Mouse (Mus musculus) midbrain, embryonic 12.5 days (tissue): ENCODE measurements around the gene Hoxb6. TPM values are rescaled to one million over a fixed set of nuclear protein-coding genes. Genes with fewer than 3 reads are reported as not detected.

Experiments
- ATAC-seq: fragments of 200-750 bp; cut with Nextera tagmentation; 2 replicates; pipeline ENCODE4 v1.8.0; 2017; ENCODE audit warnings: low read depth, moderate TSS enrichment, moderate library complexity; ENCODE audit not compliant: low FRiP score
- H3K27ac ChIP-seq: fragments of 300-500 bp; sonication (generic); replicated peaks from 2 replicates; pipeline ENCODE4 v1.5.1; 2016; ENCODE audit warnings: mild to moderate bottlenecking
- H3K27me3 ChIP-seq: fragments of 300-500 bp; sonication (generic); 2 replicates; pipeline ENCODE4 v1.6.1; 2016; ENCODE audit warnings: mild to moderate bottlenecking
- H3K36me3 ChIP-seq: fragments of 300-500 bp; sonication (generic); 2 replicates; pipeline ENCODE4 v1.6.1; 2016
- H3K4me1 ChIP-seq: fragments of 300-500 bp; sonication (generic); 2 replicates; pipeline ENCODE4 v1.6.1; 2016
- H3K4me2 ChIP-seq: fragments of 300-500 bp; sonication (generic); replicated peaks from 2 replicates; pipeline ENCODE4 v1.6.1; 2016; ENCODE audit warnings: mild to moderate bottlenecking, moderate library complexity
- H3K4me3 ChIP-seq: fragments of 300-500 bp; sonication (generic); 2 replicates; pipeline ENCODE4 v1.5.1; 2016; ENCODE audit warnings: mild to moderate bottlenecking
- H3K9ac ChIP-seq: fragments of 300-500 bp; sonication (generic); replicated peaks from 2 replicates; pipeline ENCODE4 v1.6.1; 2016; ENCODE audit warnings: mild to moderate bottlenecking, moderate library complexity
- H3K9me3 ChIP-seq: fragments of 300-500 bp; sonication (generic); 2 replicates; pipeline ENCODE4 v1.6.1; 2016; ENCODE audit warnings: mild to moderate bottlenecking
- WGBS: fragments of 180-500 bp; shearing (Covaris S2); methylation state at CpG from one replicate; pipeline ENCODE4 v1.1.7; 2016; 5-methylcytosine and 5-hydroxymethylcytosine counted together
- polyA plus RNA-seq: library from polyadenylated mRNA; unstranded; fragments of >200 nt; fragmentation: Nextera tagmentation; extraction: Ambion mirVana; gene quantifications from 2 replicates; pipeline ENCODE4 v1.2.1, GENCODE M21; 2016

Gene Hoxb6
- polyA plus RNA-seq, 1 experiment from 2014 or later = not detected

DNA sequence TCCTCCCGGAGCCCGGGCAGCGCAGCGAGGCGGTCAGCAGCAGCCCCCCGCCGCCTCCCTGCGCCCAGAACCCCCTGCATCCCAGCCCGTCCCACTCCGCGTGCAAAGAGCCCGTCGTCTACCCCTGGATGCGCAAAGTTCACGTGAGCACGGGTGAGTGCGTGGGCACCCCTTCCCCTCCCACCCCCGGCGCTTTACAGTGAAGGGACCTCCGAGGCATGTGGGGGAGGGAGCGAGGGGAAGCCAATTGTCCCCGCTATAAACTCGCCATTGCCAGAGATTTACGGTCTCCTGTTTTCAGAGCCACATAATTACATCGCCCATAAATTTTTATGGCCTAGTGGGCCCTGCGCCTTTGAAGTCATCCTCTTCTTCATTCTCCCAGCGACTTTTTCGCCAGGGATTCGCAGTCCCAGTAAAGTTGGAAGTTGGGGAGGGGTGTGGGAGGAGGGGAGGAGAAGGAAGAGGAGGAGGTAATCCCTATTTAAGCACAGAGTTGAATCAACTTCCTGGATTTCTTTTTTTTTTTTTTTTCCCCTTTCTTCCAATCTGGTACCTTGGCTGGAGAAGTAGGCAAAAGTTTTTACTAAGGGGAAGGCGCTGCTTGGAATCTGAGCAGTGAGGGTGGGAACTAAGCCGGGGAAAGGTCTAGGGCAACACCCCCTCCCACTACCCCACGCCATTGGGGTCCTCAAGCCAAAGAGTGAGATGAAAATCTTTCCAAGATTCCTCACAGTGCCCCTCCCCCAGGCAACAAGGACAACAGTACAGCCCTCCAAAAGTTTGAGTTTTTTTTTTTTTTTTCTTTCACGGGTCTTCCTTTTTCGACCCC, 27.0 kb downstream of the Hoxb6 start:
- H3K4me3 ChIP-seq = peak overlapping the region; percentile 35
- H3K4me2 ChIP-seq = peak overlapping the region; percentile 52
- H3K27me3 ChIP-seq = peaks cover 100% of the 10 kb centered on the region
- WGBS = under 1% methylated on average over 32 of the region's 34 CpGs
- peaks cover 9% of the 10 kb centered on the region for H3K4me1 ChIP-seq
- H3K9ac ChIP-seq = 0 out of 2 replicates have a peak overlapping the region, but pooled peaks have one; percentile 15
- no peak overlapping the region for H3K27ac ChIP-seq
- H3K36me3 ChIP-seq = no peaks in the 10 kb centered on the region
- no peaks in the 10 kb centered on the region for H3K9me3 ChIP-seq
- ATAC-seq = no peak

DNA sequence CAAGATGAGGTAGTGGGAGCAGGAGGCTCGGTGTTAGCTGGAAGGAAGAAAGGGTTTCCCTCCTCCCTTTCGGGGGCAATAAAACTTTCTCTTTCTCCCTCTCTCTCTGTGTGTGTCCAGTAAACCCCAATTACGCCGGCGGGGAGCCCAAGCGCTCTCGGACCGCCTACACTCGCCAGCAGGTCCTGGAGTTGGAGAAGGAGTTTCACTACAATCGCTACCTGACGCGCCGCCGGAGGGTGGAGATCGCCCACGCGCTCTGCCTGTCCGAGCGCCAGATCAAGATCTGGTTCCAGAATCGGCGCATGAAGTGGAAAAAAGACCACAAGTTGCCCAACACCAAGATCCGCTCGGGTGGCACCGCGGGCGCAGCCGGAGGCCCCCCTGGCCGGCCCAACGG, 27.6 kb downstream of the Hoxb6 start:
- Histone ChIP-seq H3K9me3 (no peaks in the 10 kb centered on the region), H3K36me3 (no peaks in the 10 kb centered on the region), H3K9ac (no peak overlapping the region), H3K27me3 (peaks cover 100% of the 10 kb centered on the region), H3K27ac (no peak overlapping the region), H3K4me2 (no peak overlapping the region), H3K4me1 (peaks cover 9% of the 10 kb centered on the region), H3K4me3 (no peak overlapping the region)
- under 1% methylated on average over 28 of the region's 29 CpGs for WGBS
- ATAC-seq = no peak

DNA sequence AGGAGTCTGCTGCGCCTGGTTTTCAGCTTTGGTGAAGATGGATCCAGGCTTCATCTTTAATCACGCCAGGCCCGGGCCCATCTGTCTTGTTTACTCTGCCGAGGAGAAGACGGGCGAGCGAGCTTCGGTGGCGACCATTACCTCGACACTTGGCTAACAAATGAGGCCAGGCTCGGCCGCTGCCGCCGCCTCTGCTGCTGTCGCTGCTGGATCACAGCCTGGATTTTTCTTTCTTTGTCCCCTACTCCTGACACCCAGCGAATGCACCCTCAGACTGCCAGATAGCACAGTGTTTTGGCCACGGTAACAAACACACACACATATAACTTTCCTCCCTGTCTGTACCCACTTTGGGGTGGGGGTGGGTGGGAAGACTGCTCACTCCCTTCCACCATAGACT, 28.4 kb downstream of the Hoxb6 start:
- Histone ChIP-seq H3K4me1 (peaks cover 9% of the 10 kb centered on the region), H3K9ac (no peak overlapping the region), H3K27ac (no peak overlapping the region), H3K27me3 (peaks cover 100% of the 10 kb centered on the region), H3K36me3 (no peaks in the 10 kb centered on the region), H3K9me3 (no peaks in the 10 kb centered on the region), H3K4me2 (no peak overlapping the region), H3K4me3 (no peak overlapping the region)
- 2% methylated on average over 17 of the region's 17 CpGs for WGBS
- ATAC-seq = no peak

DNA sequence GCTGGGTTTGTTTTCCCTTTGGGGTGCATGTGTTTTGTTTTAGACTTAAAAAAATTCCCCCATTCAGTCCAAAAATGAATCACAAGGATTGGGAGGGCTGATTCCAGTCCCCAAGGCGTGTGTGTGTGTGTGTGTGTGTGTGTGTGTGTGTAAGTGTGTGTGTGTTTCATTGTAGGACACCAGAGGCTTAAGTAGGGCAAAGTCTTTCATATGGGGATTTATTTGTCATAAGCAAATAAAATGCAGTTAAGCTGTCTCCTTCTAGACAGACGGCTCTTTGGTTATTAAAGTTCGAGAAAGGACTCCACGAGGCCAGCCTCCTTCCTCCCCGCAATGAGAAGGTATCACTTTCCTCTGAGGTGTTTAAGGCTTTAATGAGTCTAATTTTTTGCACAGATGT, 29.6 kb downstream of the Hoxb6 start:
- H3K4me2 ChIP-seq = no peak overlapping the region
- H3K27me3 ChIP-seq = peaks cover 100% of the 10 kb centered on the region

DNA sequence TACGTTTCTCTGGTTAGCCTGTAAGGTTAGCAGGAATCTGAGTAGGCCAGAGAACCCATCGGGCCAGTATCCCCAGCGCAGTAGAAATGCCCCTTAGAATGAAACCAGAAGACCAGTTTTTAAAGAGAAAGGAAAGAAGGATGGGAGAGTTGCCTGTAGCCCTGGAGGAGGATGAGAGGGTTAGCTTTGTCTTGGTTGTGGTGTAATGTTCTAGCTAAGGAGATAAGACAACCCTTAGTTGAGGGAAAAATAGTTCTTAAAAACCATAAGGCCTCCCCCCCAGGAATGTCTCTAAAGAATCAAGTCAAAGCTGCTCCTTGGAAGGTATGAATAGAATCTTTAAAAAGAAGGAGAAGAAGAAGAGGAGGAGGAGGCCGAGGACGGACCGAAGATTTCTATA, 30.5 kb downstream of the Hoxb6 start:
- no peaks in the 10 kb centered on the region for H3K36me3 ChIP-seq
- no peak overlapping the region for H3K27ac ChIP-seq
- peaks cover 9% of the 10 kb centered on the region for H3K4me1 ChIP-seq
- H3K9ac ChIP-seq = no peak overlapping the region
- H3K9me3 ChIP-seq = no peaks in the 10 kb centered on the region
- H3K4me3 ChIP-seq = no peak overlapping the region
- no peak for ATAC-seq
- H3K27me3 ChIP-seq = peaks cover 100% of the 10 kb centered on the region
- WGBS = 7% methylated on average over 6 of the region's 6 CpGs
- H3K4me2 ChIP-seq = no peak overlapping the region

More for the DNA sequence above, 29.6 kb downstream of the Hoxb6 start:
- 6% methylated on average over 5 of the region's 5 CpGs for WGBS
- Histone ChIP-seq H3K9ac (no peak overlapping the region), H3K27ac (no peak overlapping the region), H3K36me3 (no peaks in the 10 kb centered on the region), H3K4me1 (peaks cover 9% of the 10 kb centered on the region), H3K9me3 (no peaks in the 10 kb centered on the region), H3K4me3 (no peak overlapping the region)
- ATAC-seq = no peak

DNA sequence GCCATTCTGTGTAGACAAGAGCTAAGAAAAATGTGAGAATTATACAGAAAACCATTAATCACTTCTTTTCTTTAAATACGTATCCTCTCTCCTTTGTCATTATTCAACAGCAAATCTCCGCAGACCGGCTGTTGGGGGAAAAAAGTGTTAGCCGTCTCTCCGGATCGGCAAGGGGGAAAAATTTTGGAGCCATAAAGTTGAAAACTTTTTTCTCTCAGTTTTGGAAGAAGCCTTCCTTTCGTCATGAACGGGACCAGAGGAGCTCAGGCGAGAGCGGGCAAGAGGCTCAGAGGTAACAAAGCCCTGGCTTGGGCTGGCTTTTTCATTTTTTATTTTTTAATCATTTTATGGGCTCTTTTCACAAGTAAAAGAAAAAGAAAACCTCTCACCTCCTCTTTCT, 30.9 kb downstream of the Hoxb6 start, which contains the start of gene Hoxb3:
TSS of gene Hoxb3 (plus strand) at position 173 of the 400 bp plus-strand sequence.
- H3K4me1 ChIP-seq = peaks cover 9% of the 10 kb centered on the region
- H3K27ac ChIP-seq = no peak within 1 kb of the TSS
- no peak within 1 kb of the TSS for H3K9ac ChIP-seq
- H3K4me2 ChIP-seq = no peak within 1 kb of the TSS
- H3K27me3 ChIP-seq = peaks cover 100% of the 10 kb centered on the region
- no peaks in the 10 kb centered on the region for H3K36me3 ChIP-seq
- no peak within 1 kb of the TSS for H3K4me3 ChIP-seq
- no peaks in the 10 kb centered on the region for H3K9me3 ChIP-seq
- ATAC-seq = no peak
- WGBS = 3% methylated on average over 10 of the region's 10 CpGs

DNA sequence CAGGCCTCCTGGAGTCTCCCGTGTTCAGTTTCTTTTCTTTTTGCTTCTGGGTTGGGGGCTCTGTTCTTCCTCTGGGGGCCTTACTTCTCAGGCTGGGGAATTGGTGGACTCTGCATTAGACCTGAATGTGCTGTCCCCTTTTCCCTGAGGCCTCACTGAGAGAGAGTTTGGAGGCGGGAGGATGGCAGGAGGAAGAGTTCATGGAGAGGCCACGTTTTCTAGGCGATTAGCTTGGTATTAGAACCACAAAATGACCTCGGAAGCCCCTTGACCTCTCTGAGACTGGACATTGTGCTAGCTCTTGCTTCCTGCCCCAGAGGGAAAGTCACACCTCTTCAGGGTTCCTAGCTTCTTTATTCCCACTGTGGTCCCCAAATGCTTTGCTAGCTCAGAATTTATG, 31.8 kb downstream of the Hoxb6 start:
- no peak overlapping the region for H3K27ac ChIP-seq
- no peaks in the 10 kb centered on the region for H3K9me3 ChIP-seq
- peaks cover 100% of the 10 kb centered on the region for H3K27me3 ChIP-seq
- no peak overlapping the region for H3K4me2 ChIP-seq
- under 1% methylated on average over 5 of the region's 5 CpGs for WGBS
- H3K4me1 ChIP-seq = 0 out of 2 replicates have a peak, but pooled peaks cover under 1% of the 10 kb centered on the region
- H3K36me3 ChIP-seq = no peaks in the 10 kb centered on the region
- no peak for ATAC-seq
- no peak overlapping the region for H3K9ac ChIP-seq
- no peak overlapping the region for H3K4me3 ChIP-seq

DNA sequence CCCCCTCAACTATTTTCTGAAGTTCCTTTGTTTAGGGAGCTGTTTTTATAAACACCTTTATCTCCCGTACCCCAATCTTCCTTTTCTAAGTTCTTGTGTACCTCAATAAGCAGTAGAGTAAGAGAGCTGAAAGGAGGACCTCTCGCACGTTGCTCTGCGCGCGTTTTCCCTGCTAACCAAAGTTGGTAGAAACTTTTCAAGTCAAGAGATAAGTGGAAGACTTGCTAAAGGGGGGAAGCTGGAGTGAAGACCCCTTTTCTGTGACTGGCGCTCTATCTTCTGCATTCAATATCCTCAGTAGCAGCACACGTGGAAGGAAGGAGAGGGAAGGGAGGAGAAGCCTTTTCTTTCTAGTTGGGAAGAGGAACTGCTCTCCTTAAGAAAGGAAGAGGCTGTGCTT, 32.7 kb downstream of the Hoxb6 start:
- Histone ChIP-seq H3K27me3 (peaks cover 100% of the 10 kb centered on the region), H3K4me3 (no peak overlapping the region), H3K9ac (no peak overlapping the region), H3K36me3 (no peaks in the 10 kb centered on the region), H3K27ac (no peak overlapping the region), H3K9me3 (no peaks in the 10 kb centered on the region), H3K4me2 (no peak overlapping the region), H3K4me1 (no peaks in the 10 kb centered on the region)
- whole genome bisulfite sequencing = 2% methylated on average over 8 of the region's 8 CpGs
- ATAC-seq = no peak

DNA sequence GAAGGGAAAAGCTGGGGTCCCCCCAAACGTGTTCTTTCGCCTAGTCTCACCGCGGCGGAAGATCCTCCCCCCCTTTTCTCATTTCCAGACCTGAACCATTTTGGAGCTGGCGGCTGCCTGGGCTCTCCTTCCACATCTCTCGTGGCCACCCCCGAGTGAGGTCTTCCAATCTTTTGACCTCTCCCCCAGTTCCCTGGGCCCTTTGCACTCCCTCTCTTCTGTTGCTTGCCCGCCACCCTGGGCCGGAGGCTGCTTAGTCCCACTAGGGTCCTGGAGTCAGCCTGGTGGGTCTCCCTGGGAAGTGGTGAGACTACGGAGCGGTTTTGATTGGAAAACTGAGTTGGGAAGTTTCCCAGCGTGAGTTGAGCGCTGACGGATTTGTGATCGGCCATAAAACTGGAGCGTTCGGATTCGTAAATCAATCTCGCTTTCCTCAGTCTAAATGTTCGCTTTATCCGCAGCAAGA, 33.5 kb downstream of the Hoxb6 start:
- WGBS = 2% methylated on average over 22 of the region's 22 CpGs
- H3K27ac ChIP-seq = no peak overlapping the region
- H3K9me3 ChIP-seq = no peaks in the 10 kb centered on the region
- no peaks in the 10 kb centered on the region for H3K36me3 ChIP-seq
- H3K27me3 ChIP-seq = peaks cover 100% of the 10 kb centered on the region
- no peak for ATAC-seq
- no peak overlapping the region for H3K4me3 ChIP-seq
- no peak overlapping the region for H3K4me2 ChIP-seq
- H3K4me1 ChIP-seq = no peaks in the 10 kb centered on the region
- H3K9ac ChIP-seq = no peak overlapping the region

DNA sequence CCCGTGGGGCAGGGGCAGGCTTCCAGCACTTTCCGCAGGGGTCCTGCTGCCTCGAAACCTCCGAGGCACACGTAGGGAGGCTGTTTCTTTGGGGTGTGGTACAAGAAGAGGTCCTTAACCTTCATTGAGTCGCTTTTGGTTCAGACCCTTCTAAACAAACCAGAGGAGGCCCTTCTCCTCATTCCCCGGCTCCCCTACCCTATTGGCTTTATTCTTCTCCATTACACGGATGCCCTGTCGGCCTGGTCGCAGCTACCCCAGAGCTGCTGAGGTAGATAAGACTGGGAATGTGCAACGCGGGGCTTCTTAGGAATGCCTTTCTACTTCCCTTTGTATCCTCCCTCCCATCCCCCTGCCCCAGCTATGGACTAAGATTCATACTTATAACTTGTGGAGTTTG, 34.4 kb downstream of the Hoxb6 start:
- H3K4me1 ChIP-seq = no peaks in the 10 kb centered on the region
- H3K9ac ChIP-seq = no peak overlapping the region
- H3K4me2 ChIP-seq = no peak overlapping the region
- H3K9me3 ChIP-seq = no peaks in the 10 kb centered on the region
- peaks cover 100% of the 10 kb centered on the region for H3K27me3 ChIP-seq
- ATAC-seq = no peak
- 2% methylated on average over 12 of the region's 12 CpGs for WGBS
- H3K4me3 ChIP-seq = no peak overlapping the region
- H3K27ac ChIP-seq = no peak overlapping the region
- no peaks in the 10 kb centered on the region for H3K36me3 ChIP-seq

DNA sequence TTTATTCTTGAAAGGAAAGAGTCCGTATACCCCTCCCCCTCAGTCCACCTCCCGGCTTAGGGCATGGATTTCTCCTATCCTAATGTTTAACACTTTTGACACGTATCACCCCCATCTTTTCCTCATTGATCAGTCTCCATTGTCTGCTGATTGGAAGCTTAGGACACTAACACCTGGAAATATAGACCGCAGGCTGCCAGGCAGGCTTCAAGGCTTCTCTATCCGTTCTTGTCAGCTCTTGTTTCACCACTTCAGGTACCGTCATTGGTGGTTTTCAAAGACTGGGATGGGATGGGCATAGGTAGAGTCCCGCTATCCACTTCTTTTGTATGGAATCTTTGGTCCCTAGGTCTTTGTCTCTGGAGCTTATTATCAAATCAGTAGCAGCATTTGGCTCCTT, 34.8 kb downstream of the Hoxb6 start:
- H3K27me3 ChIP-seq = peaks cover 100% of the 10 kb centered on the region
- WGBS = 2% methylated on average over 7 of the region's 7 CpGs
- H3K9me3 ChIP-seq = no peaks in the 10 kb centered on the region
- no peak overlapping the region for H3K4me3 ChIP-seq
- no peaks in the 10 kb centered on the region for H3K36me3 ChIP-seq
- H3K4me1 ChIP-seq = no peaks in the 10 kb centered on the region
- ATAC-seq = no peak
- no peak overlapping the region for H3K4me2 ChIP-seq
- no peak overlapping the region for H3K27ac ChIP-seq
- H3K9ac ChIP-seq = no peak overlapping the region

DNA sequence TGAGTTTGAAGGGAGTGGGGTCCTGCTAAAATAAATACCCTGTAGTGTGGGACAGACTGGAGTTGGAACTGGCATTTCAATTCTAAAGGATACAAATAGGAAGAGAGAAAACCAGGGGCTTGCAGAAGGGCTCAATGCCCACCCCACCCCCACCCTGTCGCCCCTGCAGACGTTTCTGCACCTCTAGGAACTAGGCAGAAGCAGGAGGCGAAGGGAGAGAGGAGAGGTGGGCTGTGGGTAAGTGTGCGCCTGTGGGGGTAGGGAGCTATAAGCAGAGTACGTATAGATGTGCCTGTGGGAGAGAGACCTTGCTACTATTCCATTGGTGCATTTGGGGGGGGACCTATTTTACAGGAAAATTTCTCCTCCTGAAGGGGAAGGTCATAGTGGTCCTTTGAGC, 35.5 kb downstream of the Hoxb6 start:
- H3K36me3 ChIP-seq = no peaks in the 10 kb centered on the region
- 0% methylated on average over 5 of the region's 5 CpGs for WGBS
- H3K27ac ChIP-seq = no peak overlapping the region
- H3K27me3 ChIP-seq = peaks cover 100% of the 10 kb centered on the region
- no peak overlapping the region for H3K4me2 ChIP-seq
- 0 out of 2 replicates have a peak, but pooled peaks cover 2% of the 10 kb centered on the region for H3K4me1 ChIP-seq
- ATAC-seq = no peak
- H3K4me3 ChIP-seq = no peak overlapping the region
- H3K9me3 ChIP-seq = no peaks in the 10 kb centered on the region
- no peak overlapping the region for H3K9ac ChIP-seq
